Mouse (Mus musculus): Measurements from ENCODE around the gene Olfr97. TPM values are rescaled to one million over a fixed set of nuclear protein-coding genes. Genes with fewer than 3 reads are reported as not detected.

The Olfr97 gene
- total and polyA plus RNA-seq, 2 experiments from 2014 or later, result not detected

DNA sequence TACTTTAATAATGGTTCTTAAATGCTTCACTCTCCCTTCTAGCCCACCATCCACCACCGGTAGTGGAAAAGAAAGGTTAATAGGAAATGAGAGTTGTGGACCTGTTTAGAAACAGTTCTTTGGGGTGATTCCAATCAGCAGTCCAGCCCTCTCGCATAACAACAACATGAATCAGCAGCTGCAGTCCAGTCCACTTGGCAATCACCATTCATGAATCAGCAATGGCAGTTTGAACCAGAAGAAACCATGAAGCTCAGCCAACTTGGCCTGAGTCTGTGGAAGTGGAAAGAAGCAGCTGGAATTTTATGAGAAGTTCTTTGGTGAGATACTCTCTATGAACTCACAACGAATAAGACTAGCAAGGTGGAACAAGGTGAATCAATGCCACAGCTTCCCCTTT, 18.6 kb downstream of the Olfr97 start:
- no peaks in the 10 kb centered on the region for H3K36me3 ChIP-seq (ENCODE audit: insufficient read depth)
- no peak for ATAC-seq
- no peak for TF ChIP-seq CTCF (IDR thresholded peaks at IDR 0.05; ENCODE audit: low read depth)
- H3K27me3 ChIP-seq (ENCODE audit: insufficient read depth, low read length), result no peaks in the 10 kb centered on the region
- WGBS, result 74% methylated on average over 3 of the region's 3 CpGs
- H3K4me3 ChIP-seq (ENCODE audit: low read depth, low read length), result no peak overlapping the region
- no peaks in the 10 kb centered on the region for H3K4me1 ChIP-seq (ENCODE audit: insufficient read depth)
- H3K27ac ChIP-seq (ENCODE audit: low read depth, low read length), result no peak overlapping the region
- no peak for DNase-seq
- no peak overlapping the region for H3K4me2 ChIP-seq (ENCODE audit: low read depth)
- no peak overlapping the region for H3K9ac ChIP-seq
- no peaks in the 10 kb centered on the region for H3K9me3 ChIP-seq (ENCODE audit: low read length)

GRCm38 (mm10) chr17:37213018-37213417, 24.1 kb downstream of the Olfr97 start, which contains the start of gene Olfr95:
Olfr95 (minus strand) TSS chr17:37213118.
- Histone ChIP-seq H3K4me2 (ENCODE audit: low read depth) (no peak within 1 kb of the TSS), H3K27ac (ENCODE audit: low read depth, low read length) (no peak within 1 kb of the TSS), H3K27me3 (ENCODE audit: insufficient read depth, low read length) (no peaks in the 10 kb centered on the region), H3K36me3 (ENCODE audit: insufficient read depth) (no peaks in the 10 kb centered on the region), H3K4me1 (ENCODE audit: insufficient read depth) (no peaks in the 10 kb centered on the region), H3K9ac (no peak within 1 kb of the TSS), H3K4me3 (ENCODE audit: low read depth, low read length) (no peak within 1 kb of the TSS), H3K9me3 (ENCODE audit: low read length) (no peaks in the 10 kb centered on the region)
- ATAC-seq (no peak), DNase-seq (no peak)
- no peak for TF ChIP-seq CTCF (IDR thresholded peaks at IDR 0.05; ENCODE audit: low read depth)
- WGBS, result 81% methylated on average over 3 of the region's 3 CpGs

GRCm38 (mm10) chr17:37210884-37211768, 26.0 kb downstream of the Olfr97 start:
- H3K4me3 ChIP-seq (ENCODE audit: low read depth, low read length), result peak overlapping the region; percentile 32
- H3K27me3 ChIP-seq (ENCODE audit: insufficient read depth, low read length), result no peaks in the 10 kb centered on the region
- peak; percentile 30 for DNase-seq
- H3K9me3 ChIP-seq (ENCODE audit: low read length), result no peaks in the 10 kb centered on the region
- 18% methylated on average over 40 of the region's 40 CpGs for WGBS
- TF ChIP-seq CTCF (IDR thresholded peaks at IDR 0.05; ENCODE audit: low read depth), result peak; percentile 22; the same call in 1 of the 2 replicates
- peak overlapping the region; percentile 42 for H3K4me2 ChIP-seq (ENCODE audit: low read depth)
- no peak overlapping the region for H3K27ac ChIP-seq (ENCODE audit: low read depth, low read length)
- H3K4me1 ChIP-seq (ENCODE audit: insufficient read depth), result no peaks in the 10 kb centered on the region
- ATAC-seq, result peak; percentile 81
- no peaks in the 10 kb centered on the region for H3K36me3 ChIP-seq (ENCODE audit: insufficient read depth)
- H3K9ac ChIP-seq, result peak overlapping the region; percentile 31

DNA sequence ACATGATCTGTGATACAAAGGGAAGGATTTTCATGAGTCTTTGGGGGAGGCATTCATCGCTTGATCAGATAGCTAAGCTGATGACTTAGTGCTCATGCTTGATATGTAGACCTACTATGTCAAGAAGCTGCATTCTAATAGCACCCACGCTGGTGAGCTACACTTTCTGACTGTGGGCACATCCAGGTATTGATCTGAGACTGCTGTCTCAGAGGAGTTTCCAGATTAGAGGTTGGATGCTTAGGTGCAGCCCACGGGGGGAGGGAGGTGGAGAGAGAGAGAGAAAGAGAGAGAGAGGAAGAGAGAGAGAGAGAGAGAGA, 33.3 kb downstream of the Olfr97 start:
- Histone ChIP-seq H3K27ac (ENCODE audit: low read depth, low read length) (no peak overlapping the region), H3K9me3 (ENCODE audit: low read length) (no peaks in the 10 kb centered on the region), H3K27me3 (ENCODE audit: insufficient read depth, low read length) (no peaks in the 10 kb centered on the region; the same call in 1 of the 2 replicates), H3K4me1 (ENCODE audit: insufficient read depth) (no peaks in the 10 kb centered on the region), H3K36me3 (ENCODE audit: insufficient read depth) (no peaks in the 10 kb centered on the region), H3K9ac (no peak overlapping the region), H3K4me3 (ENCODE audit: low read depth, low read length) (no peak overlapping the region), H3K4me2 (ENCODE audit: low read depth) (no peak overlapping the region)
- DNase-seq (no peak), ATAC-seq (no peak)
- no peak for TF ChIP-seq CTCF (IDR thresholded peaks at IDR 0.05; ENCODE audit: low read depth)
- 32% methylated on average over 3 of the region's 3 CpGs for WGBS

GRCm38 (mm10) chr17:37203206-37203916, 33.8 kb downstream of the Olfr97 start:
- Histone ChIP-seq H3K9ac (no peak overlapping the region), H3K27me3 (ENCODE audit: insufficient read depth, low read length) (peaks cover 5% of the 10 kb centered on the region; the same call in 1 of the 2 replicates), H3K36me3 (ENCODE audit: insufficient read depth) (no peaks in the 10 kb centered on the region), H3K4me3 (ENCODE audit: low read depth, low read length) (no peak overlapping the region), H3K9me3 (ENCODE audit: low read length) (no peaks in the 10 kb centered on the region), H3K4me2 (ENCODE audit: low read depth) (no peak overlapping the region), H3K4me1 (ENCODE audit: insufficient read depth) (no peaks in the 10 kb centered on the region), H3K27ac (ENCODE audit: low read depth, low read length) (no peak overlapping the region)
- ATAC-seq, result peak; percentile 92
- WGBS, result 1% methylated on average over 4 of the region's 4 CpGs
- DNase-seq, result peak; percentile 94
- TF ChIP-seq CTCF (IDR thresholded peaks at IDR 0.05; ENCODE audit: low read depth), result peak; percentile 100

DNA sequence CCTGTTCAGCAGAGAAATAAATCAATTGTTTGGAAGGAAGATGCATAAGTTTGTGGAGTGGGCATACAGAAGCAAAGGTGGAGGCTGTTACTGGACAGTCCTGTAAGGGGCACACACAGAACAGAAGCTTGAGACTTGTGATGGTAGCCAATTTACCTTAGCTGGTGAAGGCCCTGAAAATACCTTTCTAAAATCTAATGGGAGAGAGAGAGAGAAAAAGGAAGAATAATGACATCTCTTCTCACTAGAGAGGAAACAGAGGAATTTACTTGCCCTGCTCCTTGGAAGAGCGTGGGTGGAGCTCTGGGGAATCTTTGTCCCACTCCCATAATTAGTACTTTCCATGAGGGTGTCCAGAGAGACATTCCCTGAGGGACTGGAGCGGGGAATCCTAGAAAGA, 36.2 kb downstream of the Olfr97 start, which contains the start of gene Olfr94:
TSS of gene Olfr94 (minus strand) at position 101 of the 400 bp plus-strand sequence.
- Histone ChIP-seq H3K36me3 (ENCODE audit: insufficient read depth) (no peaks in the 10 kb centered on the region), H3K4me3 (ENCODE audit: low read depth, low read length) (no peak within 1 kb of the TSS), H3K27me3 (ENCODE audit: insufficient read depth, low read length) (peaks cover 18% of the 10 kb centered on the region), H3K27ac (ENCODE audit: low read depth, low read length) (no peak within 1 kb of the TSS), H3K9me3 (ENCODE audit: low read length) (no peaks in the 10 kb centered on the region), H3K4me2 (ENCODE audit: low read depth) (no peak within 1 kb of the TSS), H3K9ac (no peak within 1 kb of the TSS), H3K4me1 (ENCODE audit: insufficient read depth) (no peaks in the 10 kb centered on the region)
- DNase-seq (no peak), ATAC-seq (no peak)
- 84% methylated on average over 2 of the region's 2 CpGs for WGBS
- no peak for TF ChIP-seq CTCF (IDR thresholded peaks at IDR 0.05; ENCODE audit: low read depth)

Data from forebrain, postnatal 0 days (tissue).